Mouse (Mus musculus): ENCODE measurements around the gene Gm37240. TPM values are rescaled to one million over a fixed set of nuclear protein-coding genes. Genes with fewer than 3 reads are reported as not detected.

Gene Gm37240
- total RNA-seq, 2 experiments from 2014 or later: 0.92 to 1.4 TPM

- no peak for DNase-seq (ENCODE audit: extremely low spot score in 1 of 2, low spot score in 1 of 2)
Measured at GRCm38 (mm10) chr3:85232846-85233245, 654.5 kb downstream of the Gm37240 start.

DNA sequence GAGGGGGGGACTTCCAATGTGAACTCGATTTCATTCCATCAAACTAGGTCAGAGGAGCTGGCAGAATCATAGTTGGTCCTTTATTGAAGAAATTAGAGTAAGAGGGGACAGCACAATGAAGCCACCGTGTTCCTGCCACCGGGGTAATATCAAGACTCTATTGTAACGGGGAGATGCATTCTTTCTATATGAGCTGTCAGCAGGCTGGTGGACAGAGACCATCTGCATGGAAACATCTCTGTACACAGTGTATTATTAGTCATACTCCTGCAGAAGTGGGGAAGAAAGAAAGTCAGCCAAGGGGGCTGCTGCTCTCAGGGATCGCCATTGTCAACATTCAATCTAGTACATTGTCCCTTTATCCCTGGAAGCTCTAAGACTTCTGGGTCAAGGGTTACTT is 665.3 kb downstream of the Gm37240 start:
- DNase-seq (ENCODE audit: extremely low spot score in 1 of 2, low spot score in 1 of 2): no peak

DNA sequence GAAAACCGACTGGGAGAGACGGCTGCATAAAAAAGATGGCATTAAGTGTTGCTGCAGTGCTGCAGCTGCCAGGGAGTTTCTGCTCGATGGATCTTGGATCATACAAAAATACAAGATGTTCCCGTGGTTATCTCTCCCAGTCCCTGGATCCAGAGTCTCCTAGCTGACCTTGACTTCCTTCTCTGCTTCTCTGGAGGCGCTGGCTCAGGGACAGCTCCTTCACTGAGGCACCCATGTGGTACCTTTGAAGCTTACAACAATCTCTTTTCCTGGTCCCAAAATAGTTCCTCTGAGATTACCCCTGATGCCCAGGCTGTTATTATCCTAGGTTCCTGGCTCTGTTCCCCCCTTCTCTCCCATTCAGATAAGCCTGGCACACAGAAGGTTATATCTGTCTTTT is 672.4 kb downstream of the Gm37240 start:
- no peak for DNase-seq (ENCODE audit: extremely low spot score in 1 of 2, low spot score in 1 of 2)

DNA sequence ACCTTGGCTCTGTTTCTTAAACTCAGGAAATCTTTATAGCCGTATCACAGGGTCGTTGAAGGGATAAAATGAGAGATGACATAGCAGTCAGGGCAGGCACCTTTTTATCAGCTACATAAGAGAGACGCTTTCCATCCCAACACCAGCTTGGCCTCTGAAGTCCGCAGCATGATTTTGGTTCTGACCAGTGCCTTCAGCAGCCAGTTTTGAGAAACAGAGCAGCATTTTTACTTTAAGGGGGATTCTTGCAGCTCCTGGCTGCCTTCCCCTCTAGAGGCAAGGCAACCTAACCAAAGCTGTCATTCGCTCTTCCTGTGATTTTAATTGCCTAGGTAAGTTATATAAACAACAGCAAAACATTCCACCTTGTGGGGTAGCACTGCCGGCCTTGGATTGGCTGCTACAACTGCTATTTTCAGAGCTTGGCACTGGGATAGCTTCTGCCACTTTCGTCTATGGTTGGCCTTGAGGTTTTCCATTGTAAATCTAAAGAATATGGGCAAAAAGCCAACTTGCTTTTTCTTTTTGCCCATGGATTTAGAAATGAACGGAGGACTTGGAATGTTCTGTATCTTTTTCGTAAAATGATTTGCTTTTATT is 674.5 kb downstream of the Gm37240 start:
- no peak for DNase-seq (ENCODE audit: extremely low spot score in 1 of 2, low spot score in 1 of 2)

DNA sequence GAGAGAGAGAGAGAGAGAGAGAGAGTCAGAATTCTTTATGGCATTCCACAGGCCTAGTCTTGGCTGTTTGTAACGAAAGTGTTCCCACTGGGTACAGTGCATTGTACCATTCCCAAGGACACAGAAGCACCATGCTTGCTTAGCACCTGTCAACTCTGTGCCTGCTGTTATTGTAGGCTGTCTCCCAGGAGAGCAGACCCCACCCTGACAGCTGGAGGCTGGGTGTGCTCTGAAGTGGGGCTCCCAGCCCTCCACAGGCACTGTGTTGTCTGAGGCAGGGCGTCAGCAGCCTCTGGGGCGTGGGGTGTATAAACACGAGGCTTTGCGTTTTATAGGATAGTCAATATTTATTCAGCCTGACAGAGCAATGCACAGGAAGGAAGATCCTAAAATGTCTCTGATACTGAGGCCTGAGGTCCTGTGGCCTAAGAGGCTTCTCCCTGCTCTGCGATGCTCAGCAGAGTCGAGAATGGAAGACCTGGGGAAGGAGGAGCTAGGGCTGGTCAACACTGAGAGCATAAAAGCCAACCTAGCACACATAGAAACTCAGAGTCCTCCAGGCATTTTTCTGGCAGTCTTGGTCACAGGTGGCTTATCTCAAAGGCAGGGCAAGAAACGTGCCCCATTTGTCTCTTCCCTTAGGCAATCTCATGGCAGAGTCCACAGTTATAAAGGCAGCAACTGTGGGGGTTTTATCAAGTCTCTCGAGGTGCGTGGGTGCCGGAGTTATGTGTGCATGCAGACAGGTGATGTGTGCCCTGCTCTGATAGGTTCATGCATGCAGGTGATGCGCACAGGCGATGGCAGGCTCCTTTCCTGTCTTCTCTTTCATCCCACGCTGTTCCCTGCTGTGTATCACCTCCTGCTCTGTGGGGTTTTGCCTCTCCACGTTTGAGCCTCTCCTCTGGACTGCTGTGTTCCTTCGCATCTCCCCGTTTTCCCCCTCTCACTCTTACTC is 677.2 kb downstream of the Gm37240 start:
- no peak for DNase-seq (ENCODE audit: extremely low spot score in 1 of 2, low spot score in 1 of 2)

DNA sequence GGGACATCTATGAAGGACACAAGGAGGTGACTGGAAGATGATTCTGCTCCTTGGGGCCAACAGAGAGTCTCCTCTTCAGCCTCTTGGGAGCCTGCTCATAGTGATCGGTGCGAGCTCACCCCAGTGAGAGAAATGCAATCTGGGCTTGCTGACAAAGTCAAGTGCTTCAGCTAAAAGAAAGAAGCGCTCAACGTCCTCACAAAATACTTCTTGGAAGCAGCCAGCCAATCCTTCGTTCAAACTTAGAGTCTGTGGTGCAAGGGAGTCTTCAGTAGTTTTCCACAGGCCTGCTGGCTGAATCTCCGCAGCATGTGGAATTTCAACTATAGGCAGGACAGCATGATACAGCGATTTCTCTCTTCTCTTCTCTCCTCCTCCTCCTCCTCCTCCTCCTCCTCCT is 680.8 kb downstream of the Gm37240 start:
- no peak for DNase-seq (ENCODE audit: extremely low spot score in 1 of 2, low spot score in 1 of 2)

DNA sequence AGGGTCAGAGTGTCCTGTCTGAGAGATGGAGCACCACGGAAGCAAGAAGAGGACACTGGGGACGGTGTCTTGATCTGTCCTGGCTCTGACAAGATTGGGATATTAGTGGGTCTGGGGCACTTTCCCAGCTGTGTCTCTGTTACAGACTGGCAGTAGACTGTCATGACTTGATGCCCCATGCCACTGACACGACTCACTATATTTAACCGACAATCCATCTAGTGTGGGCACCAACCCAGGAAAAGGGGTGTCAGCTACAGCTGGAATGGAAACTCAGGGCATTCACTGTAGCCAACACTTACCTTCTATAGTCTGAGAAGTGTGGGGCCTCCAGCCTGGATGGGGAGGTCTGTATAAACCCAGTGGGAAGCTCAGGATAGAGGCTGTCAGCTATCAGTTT is 681.4 kb downstream of the Gm37240 start:
- no peak for DNase-seq (ENCODE audit: extremely low spot score in 1 of 2, low spot score in 1 of 2)

DNA sequence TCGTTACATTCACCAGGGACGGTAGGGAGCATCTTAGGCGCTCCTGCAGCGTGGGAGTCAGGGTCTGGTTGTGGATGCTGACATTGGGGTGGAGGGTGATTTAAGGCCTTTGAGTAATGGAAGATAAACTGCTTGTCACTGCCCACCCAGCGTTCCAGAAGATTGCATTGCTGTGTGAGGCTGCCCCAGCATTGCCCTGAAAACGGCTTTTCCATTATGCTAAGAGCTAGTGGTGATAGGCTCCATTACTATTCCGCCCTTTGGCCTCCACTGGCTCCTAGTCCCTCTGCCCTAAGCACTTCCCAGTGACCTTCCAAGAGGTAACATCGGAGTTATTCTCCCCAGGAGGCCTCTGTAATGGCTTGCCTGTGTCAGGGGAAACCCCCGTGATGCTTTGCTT is 683.7 kb downstream of the Gm37240 start:
- no peak for DNase-seq (ENCODE audit: extremely low spot score in 1 of 2, low spot score in 1 of 2)

- no peak for DNase-seq (ENCODE audit: extremely low spot score in 1 of 2, low spot score in 1 of 2)
Measured at GRCm38 (mm10) chr3:85202726-85203125, 684.6 kb downstream of the Gm37240 start.

GRCm38 (mm10) chr3:85201785-85202184 is 685.5 kb downstream of the Gm37240 start:
- no peak for DNase-seq (ENCODE audit: extremely low spot score in 1 of 2, low spot score in 1 of 2)

GRCm38 (mm10) chr3:85198496-85198895 is 688.8 kb downstream of the Gm37240 start:
- no peak for DNase-seq (ENCODE audit: extremely low spot score in 1 of 2, low spot score in 1 of 2)

- no peak for DNase-seq (ENCODE audit: extremely low spot score in 1 of 2, low spot score in 1 of 2)
Measured at GRCm38 (mm10) chr3:85197148-85197547, 690.2 kb downstream of the Gm37240 start.

- no peak for DNase-seq (ENCODE audit: extremely low spot score in 1 of 2, low spot score in 1 of 2)
Measured at GRCm38 (mm10) chr3:85196591-85196990, 690.7 kb downstream of the Gm37240 start.

GRCm38 (mm10) chr3:85195068-85195481 is 692.2 kb downstream of the Gm37240 start:
- no peak for DNase-seq (ENCODE audit: extremely low spot score in 1 of 2, low spot score in 1 of 2)

GRCm38 (mm10) chr3:85189791-85190190 is 697.5 kb downstream of the Gm37240 start:
- no peak for DNase-seq (ENCODE audit: extremely low spot score in 1 of 2, low spot score in 1 of 2)

- no peak for DNase-seq (ENCODE audit: extremely low spot score in 1 of 2, low spot score in 1 of 2)
Measured at GRCm38 (mm10) chr3:85188364-85188763, 699.0 kb downstream of the Gm37240 start.

- peak in 1 of 2 experiments; percentile 46 for DNase-seq (ENCODE audit: extremely low spot score in 1 of 2, low spot score in 1 of 2)
Measured at GRCm38 (mm10) chr3:85186661-85187076, 700.6 kb downstream of the Gm37240 start.

DNA sequence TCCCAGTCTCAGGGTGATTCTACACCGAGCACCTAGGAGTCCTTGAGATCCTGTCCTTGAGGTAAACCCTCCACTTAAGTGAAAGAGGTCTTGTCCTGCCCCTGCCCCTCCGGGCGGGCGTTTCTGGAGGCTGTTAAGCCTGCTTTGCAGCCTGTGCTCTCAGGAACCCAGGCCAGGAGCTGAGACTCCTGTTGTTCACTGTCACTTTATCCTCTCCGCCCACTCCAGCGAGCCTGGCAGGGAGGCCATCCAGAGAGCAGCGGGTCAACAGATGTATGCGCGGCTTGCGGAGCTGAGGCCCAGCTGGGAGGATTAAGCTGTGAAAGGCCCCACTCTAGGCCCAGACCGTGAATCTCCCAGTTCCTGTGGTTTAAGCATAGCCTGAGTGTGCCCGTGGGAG is 701.5 kb downstream of the Gm37240 start:
- DNase-seq (ENCODE audit: extremely low spot score in 1 of 2, low spot score in 1 of 2): no peak

DNA sequence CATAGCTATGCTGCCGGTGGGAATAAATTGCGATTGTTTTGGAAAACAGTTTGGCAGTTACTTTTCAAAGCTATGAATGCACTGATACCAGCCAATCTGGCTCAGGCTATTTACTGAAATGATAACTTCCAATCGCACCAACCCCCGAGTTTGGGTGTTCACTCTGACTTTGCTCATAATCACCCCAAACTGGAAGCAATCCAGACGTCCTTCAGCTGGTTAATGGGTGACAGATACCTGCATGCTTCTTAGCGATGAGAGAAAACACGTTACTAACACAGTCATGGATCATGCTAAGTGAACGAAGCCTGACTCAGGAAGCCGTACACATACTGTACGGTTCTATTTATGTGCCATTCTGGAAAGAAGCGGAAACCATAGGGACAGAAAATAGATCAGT is 702.4 kb downstream of the Gm37240 start:
- no peak for DNase-seq (ENCODE audit: extremely low spot score in 1 of 2, low spot score in 1 of 2)

DNA sequence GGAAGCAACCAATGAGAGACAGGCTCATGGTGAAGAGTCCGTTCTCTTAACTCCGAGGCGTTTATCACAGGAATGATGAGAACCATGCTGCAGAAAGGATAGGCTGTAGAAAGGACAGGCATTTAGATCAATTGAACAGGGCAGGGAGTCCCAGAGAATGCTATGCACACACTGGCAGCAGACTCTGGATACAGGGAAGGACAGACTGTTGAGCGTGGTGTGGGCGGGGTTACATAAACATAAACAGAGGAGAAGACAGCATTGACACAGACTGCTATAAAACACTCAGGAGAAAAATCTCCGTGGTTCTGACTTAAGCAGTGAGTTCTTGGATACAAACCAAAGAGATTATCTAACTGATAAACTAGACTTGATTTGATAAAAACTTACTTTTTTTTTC is 703.2 kb downstream of the Gm37240 start:
- DNase-seq (ENCODE audit: extremely low spot score in 1 of 2, low spot score in 1 of 2): no peak

GRCm38 (mm10) chr3:85176736-85177135 is 710.6 kb downstream of the Gm37240 start:
- no peak for DNase-seq (ENCODE audit: extremely low spot score in 1 of 2, low spot score in 1 of 2)
